Mouse (Mus musculus): ENCODE results near the gene Tom1l2. TPM values are rescaled to one million over a fixed set of nuclear protein-coding genes. Genes with fewer than 3 reads are reported as not detected.

Gene Tom1l2
- total and polyA plus RNA-seq, 3 experiments, result 4.8 to 10.4 (median 10.4) TPM

DNA sequence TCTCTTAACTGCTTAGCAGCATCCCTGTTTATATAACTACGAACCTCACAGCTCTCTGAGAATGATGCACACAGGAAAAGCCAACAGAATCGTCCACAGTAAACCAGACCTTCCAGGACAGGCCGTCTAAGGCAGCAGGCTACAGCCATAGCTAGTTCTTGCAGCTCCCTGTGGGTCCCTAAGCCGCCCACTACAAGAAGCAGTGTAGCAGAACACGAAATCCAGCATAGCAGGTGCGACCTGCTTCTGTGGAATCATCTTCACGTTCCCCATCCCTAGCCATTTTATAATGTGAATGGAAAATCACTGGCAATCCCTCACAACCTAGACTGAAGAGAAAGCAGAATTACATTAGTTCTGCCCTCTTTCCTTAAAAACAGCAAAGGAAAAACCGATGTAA lies 35.8 kb downstream of the Tom1l2 start:
- no peaks in the 10 kb centered on the region for H3K4me1 ChIP-seq (ENCODE audit: control insufficient read depth in 1 of 2, insufficient read depth in 2 of 2)
- H3K9me3 ChIP-seq (replicated peaks; ENCODE audit: low read length), result peaks cover 4% of the 10 kb centered on the region
- H3K9ac ChIP-seq (ENCODE audit: insufficient read depth, low read depth), result no peak overlapping the region
- H3K4me2 ChIP-seq (ENCODE audit: insufficient read depth, low read depth, poor library complexity, severe bottlenecking), result no peak overlapping the region
- no peak overlapping the region for H3K27ac ChIP-seq (ENCODE audit: insufficient read depth, low read depth)
- DNase-seq (ENCODE audit: extremely low read depth), result no peak
- no peaks in the 10 kb centered on the region for H3K27me3 ChIP-seq (replicated peaks)
- no peak overlapping the region for H3K4me3 ChIP-seq (replicated peaks in 1 of 3; ENCODE audit: low read depth in 2 of 3, low read length in 2 of 3, poor library complexity in 1 of 3)
- dilution Hi-C loops (cut with MboI; ENCODE audit: extremely low pct_ligation_motif_present, extremely low pct_unique_long_range_greater_than_20kb, low sequenced_read_pairs), result no loop called here
- H3K79me2 ChIP-seq (replicated peaks; ENCODE audit: control insufficient read depth, extremely low read depth, insufficient read depth, poor library complexity, severe bottlenecking), result no peaks in the 10 kb centered on the region
- in situ Hi-C loops (cut with MboI; ENCODE audit: low pct_ligation_motif_present, low pct_unique_long_range_greater_than_20kb, low sequenced_read_pairs), result no loop called here
- TF ChIP-seq PAX5 (IDR thresholded peaks at IDR 0.05; ENCODE audit: low read length), result no peak
- peaks cover 0 to 7% of the 10 kb centered on the region in 2 experiments for H3K36me3 ChIP-seq (replicated peaks in 1 of 2; ENCODE audit: control insufficient read depth in 1 of 2, insufficient read depth in 1 of 2, low read length in 1 of 2)

GRCm38 (mm10) chr11:60316250-60316649 lies 36.5 kb downstream of the Tom1l2 start:
- H3K4me2 ChIP-seq (ENCODE audit: insufficient read depth, low read depth, poor library complexity, severe bottlenecking), result no peak overlapping the region
- TF ChIP-seq POLR2AphosphoS2 (IDR thresholded peaks at IDR 0.05; ENCODE audit: low read depth, low read length) (no peak), TCF12 (IDR thresholded peaks at IDR 0.05; ENCODE audit: low read depth, low read length) (no peak), MAZ (IDR thresholded peaks at IDR 0.05; ENCODE audit: low read depth, low read length) (no peak), MAFK (IDR thresholded peaks at IDR 0.05; ENCODE audit: insufficient replicate concordance, low read length) (no peak), BHLHE40 (IDR thresholded peaks at IDR 0.05; ENCODE audit: low read depth, low read length) (no peak), TBP (conservative IDR thresholded peaks at IDR 0.05; ENCODE audit: low read depth, low read length) (no peak), ELF1 (IDR thresholded peaks at IDR 0.05; ENCODE audit: low read depth, low read length) (no peak), USF1 (IDR thresholded peaks at IDR 0.05; ENCODE audit: low read depth, low read length) (no peak), CTCF (conservative IDR thresholded peaks at IDR 0.05 in 1 of 2, IDR thresholded peaks at IDR 0.05 in 1 of 2; ENCODE audit: low read depth in 2 of 2, low read length in 2 of 2) (no peak), NRF1 (IDR thresholded peaks at IDR 0.05; ENCODE audit: low read depth, low read length) (no peak), SMC3 (IDR thresholded peaks at IDR 0.05; ENCODE audit: low read depth, low read length) (no peak)
- peaks cover 4% of the 10 kb centered on the region for H3K9me3 ChIP-seq (replicated peaks; ENCODE audit: low read length)
- no peak for DNase-seq (ENCODE audit: extremely low read depth)
- H3K4me1 ChIP-seq (ENCODE audit: control insufficient read depth in 1 of 2, insufficient read depth in 2 of 2), result no peaks in the 10 kb centered on the region
- in situ Hi-C loops (cut with MboI; ENCODE audit: low pct_ligation_motif_present, low pct_unique_long_range_greater_than_20kb, low sequenced_read_pairs) (no loop called here), dilution Hi-C loops (cut with MboI; ENCODE audit: extremely low pct_ligation_motif_present, extremely low pct_unique_long_range_greater_than_20kb, low sequenced_read_pairs) (no loop called here)
- H3K9ac ChIP-seq (ENCODE audit: insufficient read depth, low read depth), result no peak overlapping the region
- H3K36me3 ChIP-seq (replicated peaks in 1 of 2; ENCODE audit: control insufficient read depth in 1 of 2, insufficient read depth in 1 of 2, low read length in 1 of 2), result peaks cover 0 to 7% of the 10 kb centered on the region in 2 experiments
- no peaks in the 10 kb centered on the region for H3K27me3 ChIP-seq (replicated peaks)
- H3K79me2 ChIP-seq (replicated peaks; ENCODE audit: control insufficient read depth, extremely low read depth, insufficient read depth, poor library complexity, severe bottlenecking), result no peaks in the 10 kb centered on the region
- H3K27ac ChIP-seq (ENCODE audit: insufficient read depth, low read depth), result no peak overlapping the region
- no peak overlapping the region for H3K4me3 ChIP-seq (replicated peaks in 1 of 3; ENCODE audit: low read depth in 2 of 3, low read length in 2 of 3, poor library complexity in 1 of 3)

GRCm38 (mm10) chr11:60311025-60311854 lies 41.5 kb downstream of the Tom1l2 start:
- no peak overlapping the region for H3K4me3 ChIP-seq (replicated peaks in 1 of 3; ENCODE audit: low read depth in 2 of 3, low read length in 2 of 3, poor library complexity in 1 of 3)
- in situ Hi-C loops (cut with MboI; ENCODE audit: low pct_ligation_motif_present, low pct_unique_long_range_greater_than_20kb, low sequenced_read_pairs) (no loop called here), dilution Hi-C loops (cut with MboI; ENCODE audit: extremely low pct_ligation_motif_present, extremely low pct_unique_long_range_greater_than_20kb, low sequenced_read_pairs) (no loop called here)
- peaks cover 0 to 4% of the 10 kb centered on the region in 2 experiments; a peak in 2 of 4 replicates for H3K4me1 ChIP-seq (ENCODE audit: control insufficient read depth in 1 of 2, insufficient read depth in 2 of 2)
- H3K4me2 ChIP-seq (ENCODE audit: insufficient read depth, low read depth, poor library complexity, severe bottlenecking), result no peak overlapping the region
- H3K27ac ChIP-seq (ENCODE audit: insufficient read depth, low read depth), result no peak overlapping the region
- H3K79me2 ChIP-seq (replicated peaks; ENCODE audit: control insufficient read depth, extremely low read depth, insufficient read depth, poor library complexity, severe bottlenecking), result no peaks in the 10 kb centered on the region
- H3K36me3 ChIP-seq (replicated peaks in 1 of 2; ENCODE audit: control insufficient read depth in 1 of 2, insufficient read depth in 1 of 2, low read length in 1 of 2), result peaks cover 0 to 4% of the 10 kb centered on the region in 2 experiments
- peaks cover 9% of the 10 kb centered on the region for H3K9me3 ChIP-seq (replicated peaks; ENCODE audit: low read length)
- H3K27me3 ChIP-seq (replicated peaks), result no peaks in the 10 kb centered on the region
- TF ChIP-seq BHLHE40 (IDR thresholded peaks at IDR 0.05; ENCODE audit: low read depth, low read length), result no peak
- TF ChIP-seq MAX (IDR thresholded peaks at IDR 0.05; ENCODE audit: low read length), result no peak
- no peak for TF ChIP-seq CHD1 (IDR thresholded peaks at IDR 0.05; ENCODE audit: low read depth, low read length)
- no peak for TF ChIP-seq POLR2AphosphoS2 (IDR thresholded peaks at IDR 0.05; ENCODE audit: low read depth, low read length)
- TF ChIP-seq SIN3A (IDR thresholded peaks at IDR 0.05; ENCODE audit: low read length), result no peak
- no peak for TF ChIP-seq RCOR1 (conservative IDR thresholded peaks at IDR 0.05; ENCODE audit: low read depth, low read length)
- TF ChIP-seq ZC3H11A (IDR thresholded peaks at IDR 0.05; ENCODE audit: low read depth, low read length), result no peak
- no peak for TF ChIP-seq RAD21 (IDR thresholded peaks at IDR 0.05; ENCODE audit: low read depth, low read length)
- TF ChIP-seq TCF12 (IDR thresholded peaks at IDR 0.05; ENCODE audit: low read depth, low read length), result no peak
- no peak for DNase-seq (ENCODE audit: extremely low read depth)
- no peak overlapping the region for H3K9ac ChIP-seq (ENCODE audit: insufficient read depth, low read depth)
